Mouse (Mus musculus) myocyte (in vitro differentiated cells): ENCODE data around the gene Rhbdd1. TPM values are rescaled to one million over a fixed set of nuclear protein-coding genes. Genes with fewer than 3 reads are reported as not detected.

Experiments
- H3K27me3 ChIP-seq: one replicate; pipeline ENCODE4 v1.6.1; 2011; ENCODE audit not compliant: control insufficient read depth, insufficient read depth, insufficient read length
- H3K36me3 ChIP-seq: one replicate; pipeline ENCODE4 v1.6.1; 2011; ENCODE audit not compliant: control insufficient read depth, insufficient read depth
- H3K4me2 ChIP-seq: one replicate; pipeline ENCODE4 v1.6.1; 2011; ENCODE audit warnings: low read depth, control low read depth
- H3K4me3 ChIP-seq: one replicate; pipeline ENCODE4 v1.5.1; 2011; ENCODE audit warnings: mild to moderate bottlenecking, control low read depth, moderate library complexity
- H3K79me2 ChIP-seq: one replicate; pipeline ENCODE4 v1.6.1; 2011; ENCODE audit not compliant: control insufficient read depth, insufficient read depth
- H3ac ChIP-seq: one replicate; pipeline ENCODE4 v1.6.1; 2011; ENCODE audit not compliant: control insufficient read depth, insufficient read length
- CEBPB ChIP-seq: IDR thresholded peaks from 2 replicates; pipeline ENCODE4 v1.6.1; 2011; ENCODE audit warnings: mild to moderate bottlenecking, moderate library complexity; ENCODE audit not compliant: poor library complexity, insufficient read depth, severe bottlenecking
- E2F4 ChIP-seq: IDR thresholded peaks from one replicate; pipeline ENCODE4 v1.6.1; 2011; ENCODE audit warnings: mild to moderate bottlenecking, control low read depth, moderate library complexity; ENCODE audit not compliant: insufficient read depth
- MAX ChIP-seq: IDR thresholded peaks from one replicate; pipeline ENCODE4 v1.6.1; 2011; ENCODE audit warnings: low read depth, mild to moderate bottlenecking, control low read depth
- MYOD1 ChIP-seq, 3 experiments: IDR thresholded peaks; one replicate each; pipeline ENCODE4 v1.6.1; 2011; ENCODE audit warnings: control low read depth in 2 of 3, low read depth in 2 of 3, mild to moderate bottlenecking in 2 of 3, moderate library complexity in 1 of 3; ENCODE audit not compliant: insufficient read length in 2 of 3, control insufficient read depth in 1 of 3
- MYOG ChIP-seq, 3 experiments: IDR thresholded peaks; one replicate each; pipeline ENCODE4 v1.6.1; 2011; ENCODE audit warnings: control low read depth in 2 of 3, low read depth in 2 of 3, mild to moderate bottlenecking in 2 of 3; ENCODE audit not compliant: insufficient read length in 2 of 3, control insufficient read depth in 1 of 3, insufficient read depth in 1 of 3
- POLR2A ChIP-seq: IDR thresholded peaks from one replicate; pipeline ENCODE4 v1.6.1; 2011; ENCODE audit warnings: low read depth, mild to moderate bottlenecking, control low read depth, moderate library complexity; ENCODE audit not compliant: insufficient read length
- POLR2AphosphoS2 ChIP-seq: IDR thresholded peaks from one replicate; pipeline ENCODE4 v1.6.1; 2011; ENCODE audit warnings: low read depth, control low read depth; ENCODE audit not compliant: insufficient read length
- REST ChIP-seq: IDR thresholded peaks from one replicate; pipeline ENCODE4 v1.6.1; 2011; ENCODE audit warnings: mild to moderate bottlenecking, control low read depth, moderate library complexity; ENCODE audit not compliant: insufficient read depth, insufficient read length
- SRF ChIP-seq: IDR thresholded peaks from one replicate; pipeline ENCODE4 v1.6.1; 2011; ENCODE audit warnings: low read depth; ENCODE audit not compliant: control insufficient read depth, insufficient read length
- TCF12 ChIP-seq: IDR thresholded peaks from one replicate; pipeline ENCODE4 v1.6.1; 2011; ENCODE audit warnings: mild to moderate bottlenecking, control low read depth; ENCODE audit not compliant: poor library complexity, insufficient read depth, severe bottlenecking
- TCF3 ChIP-seq: IDR thresholded peaks from one replicate; pipeline ENCODE4 v1.6.1; 2011; ENCODE audit warnings: low read depth, control low read depth; ENCODE audit not compliant: insufficient read length
- USF1 ChIP-seq: IDR thresholded peaks from one replicate; pipeline ENCODE4 v1.6.1; 2011; ENCODE audit warnings: low read depth, mild to moderate bottlenecking, control low read depth, moderate library complexity
- polyA plus RNA-seq: library from polyadenylated mRNA; unstranded; fragments of >200 nt; fragmentation: generic; extraction: Trizol; gene quantifications from one replicate; pipeline ENCODE4 v1.2.1, GENCODE M21; 2012; ENCODE audit warnings: missing spikeins

The Rhbdd1 gene
- polyA plus RNA-seq, 1 experiment, result 43.3 TPM

DNA sequence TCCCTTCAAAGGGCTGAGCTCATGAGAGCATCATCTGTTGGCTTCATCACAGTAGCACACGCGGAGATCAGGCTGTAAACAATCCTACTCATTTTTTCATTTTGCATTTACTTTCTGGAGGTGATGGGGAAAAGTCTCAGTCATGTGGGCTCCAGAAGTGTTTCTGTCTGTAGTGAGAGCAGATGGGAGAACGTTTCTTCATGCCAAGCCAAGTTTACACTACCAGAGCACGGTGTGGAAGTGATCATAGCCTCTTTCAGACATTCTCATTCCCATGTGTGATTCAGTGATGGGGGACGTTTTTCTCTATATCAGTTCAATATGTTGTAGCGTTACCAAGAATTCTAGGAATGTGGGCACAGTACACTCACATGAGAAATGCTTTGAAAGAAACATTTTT is 45.9 kb downstream of the Rhbdd1 start:
- Histone ChIP-seq H3K4me3 (no peak overlapping the region), H3K79me2 (peaks cover 7% of the 10 kb centered on the region), H3ac (no peak overlapping the region), H3K4me2 (no peak overlapping the region), H3K36me3 (no peaks in the 10 kb centered on the region), H3K27me3 (no peaks in the 10 kb centered on the region)
- no peak for TF ChIP-seq REST
- no peak for TF ChIP-seq CEBPB
- no peak for TF ChIP-seq TCF12
- TF ChIP-seq E2F4, result no peak
- no peak for TF ChIP-seq SRF
- TF ChIP-seq USF1, result no peak
- TF ChIP-seq MAX, result no peak
- no peak for TF ChIP-seq TCF3
- no peak for TF ChIP-seq POLR2A
- TF ChIP-seq MYOG (IDR thresholded peaks at IDR 0.05; ENCODE audit: control insufficient read depth in 1 of 3, insufficient read depth in 1 of 3, insufficient read length in 2 of 3, low read depth in 2 of 3), result no peak
- TF ChIP-seq MYOD1 (IDR thresholded peaks at IDR 0.05; ENCODE audit: control insufficient read depth in 1 of 3, insufficient read length in 2 of 3, low read depth in 2 of 3), result no peak
- TF ChIP-seq POLR2AphosphoS2, result no peak

DNA sequence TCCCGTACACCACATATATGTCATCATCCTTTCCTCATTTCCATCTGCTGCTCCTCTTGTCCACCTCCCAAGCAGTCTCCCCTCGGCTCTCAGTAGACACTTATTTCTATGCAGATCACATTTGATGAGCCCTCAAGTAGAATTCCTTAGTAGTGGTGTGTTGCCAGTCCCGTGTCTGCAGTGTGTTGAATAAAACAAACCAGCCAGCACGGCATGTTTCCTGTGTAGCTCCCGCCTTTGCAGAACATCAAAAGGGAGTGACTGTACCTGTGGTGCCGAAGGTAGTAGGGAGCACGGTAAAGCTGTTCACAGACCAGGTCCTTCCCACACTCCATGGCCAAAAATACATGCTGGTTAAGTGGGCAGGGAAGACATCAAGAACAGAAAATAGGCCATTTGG is 47.8 kb downstream of the Rhbdd1 start:
- Histone ChIP-seq H3ac (no peak overlapping the region), H3K4me3 (no peak overlapping the region), H3K4me2 (no peak overlapping the region), H3K36me3 (no peaks in the 10 kb centered on the region), H3K79me2 (peaks cover 7% of the 10 kb centered on the region), H3K27me3 (no peaks in the 10 kb centered on the region)
- TF ChIP-seq TCF12 (no peak), USF1 (no peak), SRF (no peak), CEBPB (no peak), MAX (no peak), POLR2AphosphoS2 (no peak), MYOD1 (IDR thresholded peaks at IDR 0.05; ENCODE audit: control insufficient read depth in 1 of 3, insufficient read length in 2 of 3, low read depth in 2 of 3) (no peak), REST (no peak), MYOG (IDR thresholded peaks at IDR 0.05; ENCODE audit: control insufficient read depth in 1 of 3, insufficient read depth in 1 of 3, insufficient read length in 2 of 3, low read depth in 2 of 3) (no peak), TCF3 (no peak), POLR2A (no peak), E2F4 (no peak)

DNA sequence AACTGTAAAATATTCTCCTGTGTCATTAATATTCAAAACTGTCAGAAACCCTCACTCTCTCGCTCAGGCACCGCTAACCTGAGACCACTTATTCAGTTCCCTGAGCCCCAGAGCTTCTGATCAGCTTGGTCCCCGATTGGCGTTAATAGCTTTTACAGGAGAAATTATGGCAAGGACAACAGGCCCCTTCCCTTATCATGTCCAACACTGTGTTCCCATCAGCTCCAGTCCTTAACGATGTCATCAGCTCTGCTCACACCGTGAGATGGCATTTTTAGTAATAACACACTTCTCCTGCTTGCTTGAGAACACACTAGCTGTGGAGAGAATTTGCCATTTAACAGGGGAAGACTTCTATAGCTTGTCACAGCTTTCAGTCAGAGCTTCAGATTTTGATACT is 48.2 kb downstream of the Rhbdd1 start:
- Histone ChIP-seq H3K27me3 (no peaks in the 10 kb centered on the region), H3K4me3 (no peak overlapping the region), H3ac (no peak overlapping the region), H3K79me2 (peaks cover 7% of the 10 kb centered on the region), H3K4me2 (no peak overlapping the region), H3K36me3 (no peaks in the 10 kb centered on the region)
- TF ChIP-seq POLR2A (no peak), USF1 (no peak)

DNA sequence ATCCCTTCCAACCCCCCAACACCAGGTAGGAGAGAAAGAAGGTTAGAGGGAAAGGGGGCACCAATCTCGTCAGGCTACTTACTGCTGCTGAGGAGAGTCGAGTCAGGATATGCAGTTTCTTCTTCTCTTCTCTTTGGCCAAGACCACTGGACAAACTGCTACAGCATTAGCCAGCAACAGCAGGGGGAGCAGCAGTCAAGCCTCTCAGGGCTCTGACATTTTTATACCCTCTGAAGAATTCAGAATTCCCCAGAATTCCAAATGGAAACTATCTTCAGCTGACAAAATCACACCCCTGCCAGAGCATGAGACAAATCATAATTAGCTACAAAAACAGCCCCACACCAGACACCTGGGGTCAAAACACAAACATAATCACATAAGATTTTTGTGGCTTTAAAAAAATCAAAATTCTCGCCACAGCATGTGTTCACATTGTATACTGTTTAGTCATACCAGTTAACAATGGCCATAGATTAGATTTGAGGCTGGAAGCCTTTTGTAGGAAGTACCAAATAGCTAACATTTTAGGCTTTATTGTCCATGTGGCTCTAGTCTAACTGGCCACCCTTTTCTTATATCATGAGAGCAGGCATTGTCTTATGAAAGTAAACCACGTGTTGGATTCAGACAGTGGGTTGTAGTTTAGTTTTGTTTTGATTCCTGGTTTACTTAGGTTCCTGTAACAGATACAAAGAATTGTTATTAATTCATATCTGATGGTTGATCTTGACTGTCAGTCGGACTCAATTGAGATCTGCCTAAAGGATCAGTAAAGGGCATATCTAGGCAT is 55.6 kb downstream of the Rhbdd1 start:
- Histone ChIP-seq H3K4me2 (peak overlapping the region; percentile 0), H3K79me2 (no peaks in the 10 kb centered on the region), H3ac (no peak overlapping the region), H3K36me3 (peaks cover 24% of the 10 kb centered on the region), H3K27me3 (no peaks in the 10 kb centered on the region), H3K4me3 (no peak overlapping the region)
- no peak for TF ChIP-seq CEBPB
- TF ChIP-seq MYOD1 (IDR thresholded peaks at IDR 0.05; ENCODE audit: control insufficient read depth in 1 of 3, insufficient read length in 2 of 3, low read depth in 2 of 3), result no peak
- peak; percentile 49 for TF ChIP-seq USF1
- TF ChIP-seq TCF12, result peak; percentile 26
- TF ChIP-seq TCF3, result no peak
- TF ChIP-seq MYOG (IDR thresholded peaks at IDR 0.05; ENCODE audit: control insufficient read depth in 1 of 3, insufficient read depth in 1 of 3, insufficient read length in 2 of 3, low read depth in 2 of 3), result peak in 1 of 3 experiments; percentile 1

DNA sequence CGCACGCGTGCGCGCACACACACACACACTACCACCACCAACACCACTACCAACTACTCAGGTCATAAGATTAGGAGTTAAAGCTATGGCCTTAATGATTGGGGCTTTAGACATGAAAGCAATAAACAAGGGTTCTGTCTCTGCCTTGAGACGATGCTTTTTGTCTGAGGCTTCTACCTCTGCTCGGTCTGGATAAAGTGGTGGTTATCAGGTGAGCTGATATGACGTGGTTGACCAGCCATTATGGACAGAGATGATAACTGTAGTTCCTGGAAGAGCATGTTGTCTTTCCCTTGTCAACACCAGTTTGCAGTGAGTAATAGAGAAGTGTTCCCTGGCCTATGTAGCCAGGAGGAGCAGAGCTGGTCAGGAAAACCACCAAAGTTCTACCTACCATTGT is 57.7 kb downstream of the Rhbdd1 start:
- peaks cover 35% of the 10 kb centered on the region for H3K36me3 ChIP-seq
- H3K79me2 ChIP-seq, result no peaks in the 10 kb centered on the region
- no peak for TF ChIP-seq MYOD1 (IDR thresholded peaks at IDR 0.05; ENCODE audit: control insufficient read depth in 1 of 3, insufficient read length in 2 of 3, low read depth in 2 of 3)
- TF ChIP-seq TCF3, result no peak
- TF ChIP-seq CEBPB, result no peak
- TF ChIP-seq E2F4, result no peak
- TF ChIP-seq POLR2A, result no peak
- TF ChIP-seq POLR2AphosphoS2, result no peak
- TF ChIP-seq MYOG (IDR thresholded peaks at IDR 0.05; ENCODE audit: control insufficient read depth in 1 of 3, insufficient read depth in 1 of 3, insufficient read length in 2 of 3, low read depth in 2 of 3), result no peak
- TF ChIP-seq SRF, result no peak
- TF ChIP-seq TCF12, result no peak
- no peak for TF ChIP-seq MAX
- TF ChIP-seq USF1, result no peak
- no peak for TF ChIP-seq REST
- no peaks in the 10 kb centered on the region for H3K27me3 ChIP-seq
- no peak overlapping the region for H3K4me2 ChIP-seq
- no peak overlapping the region for H3K4me3 ChIP-seq
- no peak overlapping the region for H3ac ChIP-seq
